23 mouse cellular contexts compared by ENCODE assay signal in genomic region chr14:81483594-81483993, GRCm38 (mm10).
DNase-seq lines count a peak whose midpoint lies in the region; ATAC-seq and TF ChIP-seq lines count a peak whose summit lies in the region.
"Had no signal": no experiment of that assay in that cellular context is flagged by ENCODE, and none has a peak within 500 bp of the region (broad histone marks: within the 10 kb centered on the region; RNA-seq: fewer than 3 reads in every experiment).

No protein-coding gene starts in this region.

- no peak overlapping the region for H3K27ac ChIP-seq in forebrain, embryonic 14.5 days (ENCODE audit: low read depth, low read length)
- H3K27ac ChIP-seq in forebrain, embryonic 10.5 days: no peak overlapping the region
- H3K27ac ChIP-seq in midbrain, postnatal 0 days (ENCODE audit: low read depth, low read length): no peak overlapping the region
- no peak overlapping the region for H3K27ac ChIP-seq in midbrain, embryonic 11.5 days (ENCODE audit: low read depth, low read length)
- H3K27ac ChIP-seq in cerebellum, adult 2 months (ENCODE audit: insufficient read depth, low read length): no peak overlapping the region
- H3K27ac ChIP-seq: embryonic facial prominence, embryonic 13.5 days; heart, adult 2 months; heart, embryonic 15.5 days; limb, embryonic 10.5 days had no signal

- no peak overlapping the region for H3K4me3 ChIP-seq in forebrain, embryonic 14.5 days (ENCODE audit: low read depth, low read length)
- no peak overlapping the region for H3K4me3 ChIP-seq in forebrain, embryonic 10.5 days
- no peak overlapping the region for H3K4me3 ChIP-seq in midbrain, postnatal 0 days (ENCODE audit: low read depth, low read length)
- H3K4me3 ChIP-seq in midbrain, embryonic 11.5 days (ENCODE audit: low read depth, low read length): no peak overlapping the region
- H3K4me3 ChIP-seq in cerebellum, adult 2 months (replicated peaks; ENCODE audit: insufficient read depth, low read depth, low read length): no peak overlapping the region
- H3K4me3 ChIP-seq: embryonic facial prominence, embryonic 13.5 days; heart, adult 2 months; heart, embryonic 15.5 days; limb, embryonic 10.5 days had no signal

- peak; percentile 70; the same call in 1 of the 2 replicates for ATAC-seq in forebrain, embryonic 14.5 days
- ATAC-seq in midbrain, postnatal 0 days (ENCODE audit: low FRiP score): no peak
- no peak for ATAC-seq in midbrain, embryonic 11.5 days (ENCODE audit: low FRiP score)
- ATAC-seq: CD4-positive, CD25-positive, alpha-beta regulatory T cell, adult 4 months; inflammation-experienced regulatory T-cells, adult 6 months; liver, postnatal 0 days; midbrain, embryonic 16.5 days; Patski had no signal

- WGBS in forebrain, embryonic 14.5 days: 54% methylated on average over 1 of the region's 1 CpGs
- WGBS in forebrain, embryonic 10.5 days: 74% methylated on average over 1 of the region's 1 CpGs
- WGBS in midbrain, postnatal 0 days: 71% methylated on average over 1 of the region's 1 CpGs
- 78% methylated on average over 1 of the region's 1 CpGs for WGBS in midbrain, embryonic 11.5 days
- WGBS in cerebellum, adult 2 months: 2% methylated on average over 1 of the region's 1 CpGs

- no peaks in the 10 kb centered on the region for H3K4me1 ChIP-seq in forebrain, embryonic 14.5 days (ENCODE audit: control insufficient read depth, insufficient read depth, low read length)
- H3K4me1 ChIP-seq in forebrain, embryonic 10.5 days: no peaks in the 10 kb centered on the region
- H3K4me1 ChIP-seq in midbrain, postnatal 0 days (ENCODE audit: insufficient read depth, low read length): no peaks in the 10 kb centered on the region
- no peaks in the 10 kb centered on the region for H3K4me1 ChIP-seq in midbrain, embryonic 11.5 days (ENCODE audit: control insufficient read depth, insufficient read depth, low read length)
- no peaks in the 10 kb centered on the region for H3K4me1 ChIP-seq in cerebellum, adult 2 months (ENCODE audit: control insufficient read depth, insufficient read depth, low read length)
- H3K4me1 ChIP-seq: embryonic facial prominence, embryonic 13.5 days; heart, embryonic 15.5 days; limb, embryonic 10.5 days had no signal

- TF ChIP-seq POLR2A in cerebellum, adult 2 months (IDR thresholded peaks at IDR 0.05; ENCODE audit: borderline replicate concordance, insufficient read depth, low read length): no peak

- H3K4me2 ChIP-seq in forebrain, embryonic 14.5 days (ENCODE audit: low read length): no peak overlapping the region
- H3K4me2 ChIP-seq in midbrain, postnatal 0 days (ENCODE audit: low read depth, low read length, poor library complexity, severe bottlenecking): no peak overlapping the region
- H3K4me2 ChIP-seq in midbrain, embryonic 11.5 days: no peak overlapping the region
- H3K4me2 ChIP-seq: embryonic facial prominence, embryonic 13.5 days; heart, embryonic 15.5 days had no signal

- H3K36me3 ChIP-seq in forebrain, embryonic 14.5 days (ENCODE audit: control insufficient read depth, insufficient read depth, low read length): no peaks in the 10 kb centered on the region
- no peaks in the 10 kb centered on the region for H3K36me3 ChIP-seq in forebrain, embryonic 10.5 days (replicated peaks)
- no peaks in the 10 kb centered on the region for H3K36me3 ChIP-seq in midbrain, postnatal 0 days (ENCODE audit: insufficient read depth, low read length)
- H3K36me3 ChIP-seq in midbrain, embryonic 11.5 days (ENCODE audit: control insufficient read depth, insufficient read depth, low read length): no peaks in the 10 kb centered on the region
- H3K36me3 ChIP-seq: embryonic facial prominence, embryonic 13.5 days; heart, embryonic 15.5 days; limb, embryonic 10.5 days had no signal

- DNase-seq in forebrain, embryonic 14.5 days (ENCODE audit: low spot score): peak; percentile 54
- DNase-seq in forebrain, embryonic 10.5 days (ENCODE audit: extremely low spot score, low spot score): no peak
- peak; percentile 69 for DNase-seq in midbrain, postnatal 0 days (ENCODE audit: low spot score)
- no peak for DNase-seq in midbrain, embryonic 11.5 days (ENCODE audit: low spot score, missing footprints)
- peak; percentile 53 to 86 for DNase-seq in cerebellum, adult 2 months
- DNase-seq in cerebellum, postnatal 36 days: peak; percentile 67 to 70
- DNase-seq in thymus, postnatal 0 days (ENCODE audit: low spot score): no peak
- DNase-seq in layer of hippocampus, adult 11-12 months (ENCODE audit: low spot score): no peak
- DNase-seq: adrenal gland, postnatal 14 days; gastrocnemius, postnatal 25 days; heart, adult 2 months; kidney, adult 8-10 months; kidney, postnatal 14 days; liver, postnatal 0 days; lung, postnatal 14 days; thymus, postnatal 25 days had no signal

- H3K9ac ChIP-seq in forebrain, embryonic 14.5 days (ENCODE audit: low read length): no peak overlapping the region
- H3K9ac ChIP-seq in midbrain, postnatal 0 days (replicated peaks; ENCODE audit: low read length, poor library complexity, severe bottlenecking): no peak overlapping the region
- H3K9ac ChIP-seq in midbrain, embryonic 11.5 days (ENCODE audit: low read length): no peak overlapping the region
- H3K9ac ChIP-seq: embryonic facial prominence, embryonic 13.5 days; heart, embryonic 15.5 days; liver, postnatal 0 days had no signal

- no peak for TF ChIP-seq CTCF in midbrain, postnatal 0 days (IDR thresholded peaks at IDR 0.05)
- TF ChIP-seq CTCF in cerebellum, adult 2 months (IDR thresholded peaks at IDR 0.05; ENCODE audit: borderline replicate concordance, insufficient read depth, low read depth, low read length): no peak

- no peaks in the 10 kb centered on the region for H3K9me3 ChIP-seq in forebrain, embryonic 14.5 days (replicated peaks; ENCODE audit: control insufficient read depth, low read length)
- H3K9me3 ChIP-seq in forebrain, embryonic 10.5 days: no peaks in the 10 kb centered on the region; the same call in 1 of the 2 replicates
- H3K9me3 ChIP-seq in midbrain, postnatal 0 days (ENCODE audit: low read length): peaks cover 7% of the 10 kb centered on the region; the same call in 1 of the 2 replicates
- no peaks in the 10 kb centered on the region for H3K9me3 ChIP-seq in midbrain, embryonic 11.5 days (ENCODE audit: control insufficient read depth, low read length)
- H3K9me3 ChIP-seq: embryonic facial prominence, embryonic 13.5 days; limb, embryonic 10.5 days had no signal

- no peaks in the 10 kb centered on the region for H3K27me3 ChIP-seq in forebrain, embryonic 14.5 days (replicated peaks; ENCODE audit: control insufficient read depth, insufficient read depth, low read length)
- no peaks in the 10 kb centered on the region for H3K27me3 ChIP-seq in forebrain, embryonic 10.5 days (ENCODE audit: poor library complexity, severe bottlenecking)
- H3K27me3 ChIP-seq in midbrain, postnatal 0 days (ENCODE audit: insufficient read depth, low read length): no peaks in the 10 kb centered on the region
- H3K27me3 ChIP-seq in midbrain, embryonic 11.5 days (ENCODE audit: control insufficient read depth, insufficient read depth, low read length): no peaks in the 10 kb centered on the region
- H3K27me3 ChIP-seq in cerebellum, adult 2 months (ENCODE audit: control insufficient read depth, insufficient read depth, low read length): no peaks in the 10 kb centered on the region
- H3K27me3 ChIP-seq: embryonic facial prominence, embryonic 13.5 days; heart, embryonic 15.5 days; Patski had no signal

Comparison
In these comparisons a context has a peak if more than half of its experiments do, and no peak if none do; other contexts are left out.
1. DNase-seq: peak in forebrain, embryonic 14.5 days (single experiment), midbrain, postnatal 0 days (single experiment), cerebellum, adult 2 months (2 of 2) and cerebellum, postnatal 36 days (2 of 2); none in forebrain, embryonic 10.5 days (single experiment), midbrain, embryonic 11.5 days (single experiment), thymus, postnatal 0 days (single experiment) and layer of hippocampus, adult 11-12 months (single experiment).